In genomic region chr14:80000110-80000531, GRCm38 (mm10) we compare ENCODE assay signal across 16 mouse cellular contexts. TPM values are rescaled to one million over a fixed set of nuclear protein-coding genes. Genes with fewer than 3 reads are reported as not detected.
DNase-seq lines count a peak whose midpoint lies in the region; ATAC-seq and TF ChIP-seq lines count a peak whose summit lies in the region.
"Had no signal": no experiment of that assay in that cellular context is flagged by ENCODE, and none has a peak within 500 bp of the region (broad histone marks: within the 10 kb centered on the region; RNA-seq: fewer than 3 reads in every experiment).

No protein-coding gene starts in this region.

- TF ChIP-seq CTCF in midbrain, postnatal 0 days (IDR thresholded peaks at IDR 0.05), result no peak
- no peak for TF ChIP-seq CTCF in kidney, postnatal 0 days (IDR thresholded peaks at IDR 0.05; ENCODE audit: low read depth)

- 59% methylated on average over 8 of the region's 8 CpGs for WGBS in midbrain, embryonic 11.5 days
- 58% methylated on average over 8 of the region's 8 CpGs for WGBS in midbrain, postnatal 0 days
- WGBS in intestine, embryonic 15.5 days, result 43% methylated on average over 8 of the region's 8 CpGs
- 8% methylated on average over 7 of the region's 8 CpGs for WGBS in kidney, postnatal 0 days
- 35% methylated on average over 8 of the region's 8 CpGs for WGBS in stomach, embryonic 15.5 days
- 66% methylated on average over 8 of the region's 8 CpGs for WGBS in hindbrain, embryonic 13.5 days

- H3K9ac ChIP-seq in midbrain, embryonic 11.5 days (ENCODE audit: low read length), result no peak overlapping the region
- no peak overlapping the region for H3K9ac ChIP-seq in midbrain, postnatal 0 days (replicated peaks; ENCODE audit: low read length, poor library complexity, severe bottlenecking)
- H3K9ac ChIP-seq in intestine, embryonic 15.5 days, result no peak overlapping the region
- H3K9ac ChIP-seq in kidney, postnatal 0 days (ENCODE audit: low read depth, low read length), result no peak overlapping the region
- no peak overlapping the region for H3K9ac ChIP-seq in stomach, embryonic 15.5 days
- no peak overlapping the region for H3K9ac ChIP-seq in hindbrain, embryonic 13.5 days
- H3K9ac ChIP-seq: lung, embryonic 14.5 days had no signal

- peak; percentile 68 for DNase-seq in midbrain, embryonic 11.5 days (ENCODE audit: low spot score, missing footprints)
- no peak for DNase-seq in midbrain, postnatal 0 days (ENCODE audit: low spot score)
- peak; percentile 83 for DNase-seq in kidney, postnatal 0 days (ENCODE audit: low spot score)
- DNase-seq in heart, adult 8-10 months (ENCODE audit: low spot score), result no peak
- DNase-seq in spleen, postnatal 10 days (ENCODE audit: low spot score in 2 of 2), result no peak
- DNase-seq: heart, postnatal 14 days; left cerebral cortex, postnatal 4 days; lung, embryonic 14.5 days had no signal

- H3K27ac ChIP-seq in midbrain, embryonic 11.5 days (ENCODE audit: low read depth, low read length), result no peak overlapping the region
- H3K27ac ChIP-seq in midbrain, postnatal 0 days (ENCODE audit: low read depth, low read length), result no peak overlapping the region
- H3K27ac ChIP-seq in intestine, embryonic 15.5 days, result no peak overlapping the region
- H3K27ac ChIP-seq in kidney, postnatal 0 days, result peak overlapping the region; percentile 57; the same call in 1 of the 2 replicates
- H3K27ac ChIP-seq in stomach, embryonic 15.5 days, result no peak overlapping the region
- no peak overlapping the region for H3K27ac ChIP-seq in hindbrain, embryonic 13.5 days
- H3K27ac ChIP-seq: embryonic facial prominence, embryonic 10.5 days; layer of hippocampus, adult 2 months had no signal

- H3K27me3 ChIP-seq in midbrain, embryonic 11.5 days (ENCODE audit: control insufficient read depth, insufficient read depth, low read length), result no peaks in the 10 kb centered on the region
- no peaks in the 10 kb centered on the region for H3K27me3 ChIP-seq in midbrain, postnatal 0 days (ENCODE audit: insufficient read depth, low read length)
- no peaks in the 10 kb centered on the region for H3K27me3 ChIP-seq in intestine, embryonic 15.5 days (replicated peaks)
- no peaks in the 10 kb centered on the region for H3K27me3 ChIP-seq in kidney, postnatal 0 days (ENCODE audit: insufficient read depth, low read length)
- H3K27me3 ChIP-seq in stomach, embryonic 15.5 days (replicated peaks), result no peaks in the 10 kb centered on the region
- no peaks in the 10 kb centered on the region for H3K27me3 ChIP-seq in hindbrain, embryonic 13.5 days

- no peak for ATAC-seq in midbrain, embryonic 11.5 days (ENCODE audit: low FRiP score)
- ATAC-seq in midbrain, postnatal 0 days (ENCODE audit: low FRiP score), result no peak
- ATAC-seq in intestine, embryonic 15.5 days, result peak; percentile 73
- ATAC-seq in kidney, postnatal 0 days (replicated peaks; ENCODE audit: low FRiP score, low read depth), result peak; percentile 81
- ATAC-seq in stomach, embryonic 15.5 days (ENCODE audit: insufficient read depth, low FRiP score, low read depth), result peak; percentile 66; the same call in 1 of the 2 replicates
- no peak for ATAC-seq in hindbrain, embryonic 13.5 days (ENCODE audit: low FRiP score)

- no peaks in the 10 kb centered on the region for H3K36me3 ChIP-seq in midbrain, embryonic 11.5 days (ENCODE audit: control insufficient read depth, insufficient read depth, low read length)
- H3K36me3 ChIP-seq in midbrain, postnatal 0 days (ENCODE audit: insufficient read depth, low read length), result no peaks in the 10 kb centered on the region
- no peaks in the 10 kb centered on the region for H3K36me3 ChIP-seq in intestine, embryonic 15.5 days
- H3K36me3 ChIP-seq in kidney, postnatal 0 days (ENCODE audit: insufficient read depth, low read length), result no peaks in the 10 kb centered on the region
- no peaks in the 10 kb centered on the region for H3K36me3 ChIP-seq in stomach, embryonic 15.5 days
- H3K36me3 ChIP-seq in hindbrain, embryonic 13.5 days, result no peaks in the 10 kb centered on the region
- H3K36me3 ChIP-seq: embryonic facial prominence, embryonic 10.5 days had no signal

- no peaks in the 10 kb centered on the region for H3K9me3 ChIP-seq in midbrain, embryonic 11.5 days (ENCODE audit: control insufficient read depth, low read length)
- H3K9me3 ChIP-seq in midbrain, postnatal 0 days (ENCODE audit: low read length), result no peaks in the 10 kb centered on the region
- H3K9me3 ChIP-seq in intestine, embryonic 15.5 days, result no peaks in the 10 kb centered on the region
- H3K9me3 ChIP-seq in kidney, postnatal 0 days (replicated peaks; ENCODE audit: low read length), result no peaks in the 10 kb centered on the region
- H3K9me3 ChIP-seq in stomach, embryonic 15.5 days, result no peaks in the 10 kb centered on the region
- H3K9me3 ChIP-seq in hindbrain, embryonic 13.5 days, result no peaks in the 10 kb centered on the region
- H3K9me3 ChIP-seq: embryonic facial prominence, embryonic 10.5 days had no signal

- no peak overlapping the region for H3K4me2 ChIP-seq in midbrain, embryonic 11.5 days
- H3K4me2 ChIP-seq in midbrain, postnatal 0 days (ENCODE audit: low read depth, low read length, poor library complexity, severe bottlenecking), result no peak overlapping the region
- H3K4me2 ChIP-seq in intestine, embryonic 15.5 days (replicated peaks), result peak overlapping the region; percentile 17; the same call in 1 of the 2 replicates
- H3K4me2 ChIP-seq in kidney, postnatal 0 days (ENCODE audit: low read length), result no peak overlapping the region; the same call in 1 of the 2 replicates
- no peak overlapping the region for H3K4me2 ChIP-seq in stomach, embryonic 15.5 days
- no peak overlapping the region for H3K4me2 ChIP-seq in hindbrain, embryonic 13.5 days
- H3K4me2 ChIP-seq: lung, embryonic 14.5 days had no signal

- no peak overlapping the region for H3K4me3 ChIP-seq in midbrain, embryonic 11.5 days (ENCODE audit: low read depth, low read length)
- H3K4me3 ChIP-seq in midbrain, postnatal 0 days (ENCODE audit: low read depth, low read length), result no peak overlapping the region
- no peak overlapping the region for H3K4me3 ChIP-seq in intestine, embryonic 15.5 days (replicated peaks)
- no peak overlapping the region for H3K4me3 ChIP-seq in kidney, postnatal 0 days (replicated peaks; ENCODE audit: low read depth, low read length)
- H3K4me3 ChIP-seq in stomach, embryonic 15.5 days (replicated peaks), result no peak overlapping the region
- no peak overlapping the region for H3K4me3 ChIP-seq in hindbrain, embryonic 13.5 days
- H3K4me3 ChIP-seq: embryonic facial prominence, embryonic 10.5 days; layer of hippocampus, adult 2 months had no signal

- H3K4me1 ChIP-seq in midbrain, embryonic 11.5 days (ENCODE audit: control insufficient read depth, insufficient read depth, low read length), result no peaks in the 10 kb centered on the region
- H3K4me1 ChIP-seq in midbrain, postnatal 0 days (ENCODE audit: insufficient read depth, low read length), result no peaks in the 10 kb centered on the region; the same call in 1 of the 2 replicates
- H3K4me1 ChIP-seq in intestine, embryonic 15.5 days (replicated peaks), result 0 out of 2 replicates have a peak, but pooled peaks cover 4% of the 10 kb centered on the region
- peaks cover 6% of the 10 kb centered on the region for H3K4me1 ChIP-seq in kidney, postnatal 0 days (replicated peaks; ENCODE audit: insufficient read depth, low read length)
- H3K4me1 ChIP-seq in stomach, embryonic 15.5 days, result no peaks in the 10 kb centered on the region
- H3K4me1 ChIP-seq in hindbrain, embryonic 13.5 days (replicated peaks), result peaks cover 11% of the 10 kb centered on the region; the same call in 1 of the 2 replicates
- H3K4me1 ChIP-seq: embryonic facial prominence, embryonic 10.5 days had no signal

RNA-seq across cellular contexts. Expression of gene Olfm4, which starts 16.2 kb away (rescaled TPM):
- 0.33 and 0.46 TPM in 2 replicates for polyA plus RNA-seq in midbrain, embryonic 11.5 days (2014; fragmentation: Nextera tagmentation; extraction: Ambion mirVana)
- 0.77 and 1.5 TPM in 2 replicates for total RNA-seq in midbrain, postnatal 0 days (2014; rRNA removed)
- 1.1 and 1.3 TPM in 2 replicates for polyA plus RNA-seq in midbrain, postnatal 0 days (2015; fragmentation: Nextera tagmentation; extraction: Ambion mirVana)
- polyA plus RNA-seq in intestine, embryonic 15.5 days (2015; fragmentation: Nextera tagmentation; extraction: Ambion mirVana), result 5.5 and 6.4 TPM in 2 replicates
- 2.7 and 2.8 TPM in 2 replicates for polyA plus RNA-seq in kidney, postnatal 0 days (2015; fragmentation: Nextera tagmentation; extraction: Ambion mirVana)
- polyA plus RNA-seq in stomach, embryonic 15.5 days (2015; fragmentation: Nextera tagmentation; extraction: Ambion mirVana), result 12.8 and 15.7 TPM in 2 replicates
- not detected for total RNA-seq in heart, adult 8-10 months (2022)
- 0.75 and 0.81 TPM in 2 replicates for polyA plus RNA-seq in hindbrain, embryonic 13.5 days (2015; fragmentation: Nextera tagmentation; extraction: Ambion mirVana)
- total RNA-seq: adrenal gland, adult 18-20 months; ES-E14; monocyte, adult 5-6 weeks had no signal

Comparison
In these comparisons a context has a peak if more than half of its experiments do, and no peak if none do; other contexts are left out.
1. DNase-seq: peak in midbrain, embryonic 11.5 days (single experiment) and kidney, postnatal 0 days (single experiment); none in midbrain, postnatal 0 days (single experiment), heart, adult 8-10 months (single experiment) and spleen, postnatal 10 days (0 of 2).
2. ATAC-seq: peak in intestine, embryonic 15.5 days (single experiment), kidney, postnatal 0 days (single experiment) and stomach, embryonic 15.5 days (single experiment); none in midbrain, embryonic 11.5 days (single experiment), midbrain, postnatal 0 days (single experiment) and hindbrain, embryonic 13.5 days (single experiment).